Mouse (Mus musculus): ENCODE results near the gene Gm4871. TPM values are rescaled to one million over a fixed set of nuclear protein-coding genes. Genes with fewer than 3 reads are reported as not detected.
A peak's percentile ranks its signal among the peaks of the same experiment; 100 is the strongest.

The Gm4871 gene
- polyA plus RNA-seq, 1 experiment from 2014 or later = not detected

DNA sequence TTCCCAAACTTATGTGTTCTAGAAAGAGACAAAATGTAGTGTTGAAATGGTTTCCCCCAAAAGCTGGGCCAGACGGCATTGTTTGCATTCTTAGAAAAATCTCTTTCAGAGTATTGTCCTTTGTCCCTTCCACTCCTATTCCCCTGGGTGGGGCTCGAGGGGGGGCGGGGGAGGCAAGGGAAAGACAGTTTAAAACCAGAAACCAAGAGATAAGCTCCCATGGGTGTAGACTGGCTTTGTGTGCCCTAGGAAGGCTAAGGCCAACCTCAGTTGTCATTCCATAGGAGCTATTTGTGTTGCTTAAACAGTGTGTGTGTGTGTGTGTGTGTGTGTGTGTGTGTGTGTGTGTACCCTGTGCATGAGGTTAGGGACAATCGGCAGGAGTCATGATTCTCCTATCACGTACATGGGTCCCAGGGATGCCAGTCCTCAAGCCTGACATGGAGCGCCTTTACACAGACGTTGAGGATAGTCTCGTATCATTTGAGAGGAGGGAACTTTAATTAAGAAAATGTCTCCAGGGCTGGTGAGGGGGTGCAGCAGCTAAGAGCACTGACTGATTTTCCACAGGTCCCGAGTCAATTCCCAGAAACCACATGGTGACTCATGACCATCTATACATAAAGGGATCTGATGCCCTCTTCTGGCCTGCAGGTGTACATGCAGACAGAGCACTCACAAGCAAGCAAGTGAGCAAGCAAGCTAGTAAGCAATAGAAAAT is 44.1 kb downstream of the Gm4871 start:
- WGBS = 45% methylated on average over 9 of the region's 9 CpGs
- Histone ChIP-seq H3K9ac (no peak overlapping the region), H3K4me2 (replicated peaks) (no peak overlapping the region), H3K4me1 (replicated peaks) (no peaks in the 10 kb centered on the region), H3K27ac (no peak overlapping the region), H3K9me3 (no peaks in the 10 kb centered on the region), H3K36me3 (no peaks in the 10 kb centered on the region), H3K27me3 (replicated peaks) (no peaks in the 10 kb centered on the region), H3K4me3 (replicated peaks) (no peak overlapping the region)
- peak; percentile 84 for ATAC-seq

DNA sequence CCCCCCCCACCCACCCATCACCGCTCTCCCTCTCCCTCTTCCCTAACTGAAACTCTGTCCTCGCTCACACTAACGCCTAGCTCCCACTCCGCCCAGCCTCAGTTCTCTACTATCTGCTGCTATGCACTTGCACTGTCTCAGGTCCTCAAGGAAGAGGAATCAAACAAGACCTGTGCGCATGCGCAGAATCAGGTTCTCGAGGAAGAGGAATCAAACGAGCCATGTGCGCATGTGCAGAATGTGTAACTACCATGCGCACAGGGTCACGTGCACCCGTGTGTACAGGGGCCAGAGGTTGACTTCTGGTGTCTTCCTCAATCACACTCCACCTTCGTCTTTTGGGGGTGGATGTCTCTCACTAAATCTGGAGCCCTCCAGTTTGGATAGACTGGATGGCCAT is 45.0 kb downstream of the Gm4871 start:
- ATAC-seq = no peak
- H3K9me3 ChIP-seq = no peaks in the 10 kb centered on the region
- WGBS = 90% methylated on average over 13 of the region's 13 CpGs
- H3K36me3 ChIP-seq = no peaks in the 10 kb centered on the region
- H3K9ac ChIP-seq = no peak overlapping the region
- no peak overlapping the region for H3K4me2 ChIP-seq (replicated peaks)
- no peaks in the 10 kb centered on the region for H3K27me3 ChIP-seq (replicated peaks)
- H3K4me1 ChIP-seq (replicated peaks) = no peaks in the 10 kb centered on the region
- H3K4me3 ChIP-seq (replicated peaks) = no peak overlapping the region
- H3K27ac ChIP-seq = no peak overlapping the region

DNA sequence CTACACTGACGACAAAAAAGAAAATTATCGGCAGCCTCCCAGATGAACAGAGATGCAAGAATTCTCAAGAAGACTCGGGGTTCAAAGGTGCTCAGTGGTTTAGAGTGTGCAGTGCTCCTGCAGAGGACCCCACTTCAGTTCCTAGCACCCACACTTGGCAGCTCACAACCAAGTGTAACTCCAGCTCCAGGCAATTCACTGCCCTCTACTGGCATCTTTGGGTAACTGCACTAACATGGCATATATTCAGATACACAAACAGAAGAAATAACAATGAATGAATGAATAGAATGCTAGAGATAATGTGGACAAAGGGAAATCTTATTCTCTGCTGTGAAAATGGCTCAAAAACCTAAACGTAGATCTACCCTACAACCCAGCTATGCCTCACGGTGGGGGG is 47.7 kb downstream of the Gm4871 start:
- H3K27ac ChIP-seq = no peak overlapping the region
- no peak overlapping the region for H3K9ac ChIP-seq
- H3K4me1 ChIP-seq (replicated peaks) = no peaks in the 10 kb centered on the region
- ATAC-seq = no peak
- no peaks in the 10 kb centered on the region for H3K27me3 ChIP-seq (replicated peaks)
- no peaks in the 10 kb centered on the region for H3K36me3 ChIP-seq
- WGBS = 93% methylated on average over 5 of the region's 5 CpGs
- no peak overlapping the region for H3K4me3 ChIP-seq (replicated peaks)
- H3K4me2 ChIP-seq (replicated peaks) = no peak overlapping the region
- H3K9me3 ChIP-seq = no peaks in the 10 kb centered on the region

DNA sequence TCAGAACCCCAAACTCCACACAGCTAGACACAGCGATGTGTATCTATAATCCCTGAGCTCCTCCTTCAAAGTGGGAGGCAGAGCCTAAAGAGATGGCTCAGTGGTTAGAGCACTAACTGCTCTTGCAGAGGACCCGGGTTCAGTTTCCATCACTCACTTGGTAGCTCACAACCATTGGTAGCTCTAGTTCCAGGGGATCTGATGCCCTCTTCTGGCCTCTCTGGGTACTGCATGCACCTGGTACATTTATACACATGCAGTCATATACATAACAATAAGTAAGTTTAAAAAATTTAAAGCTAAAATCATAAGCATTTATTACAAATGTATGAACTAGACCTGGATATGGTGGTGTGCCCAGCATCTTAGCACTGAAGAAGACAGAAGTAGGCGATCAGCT is 49.3 kb downstream of the Gm4871 start:
- H3K27ac ChIP-seq = no peak overlapping the region
- no peaks in the 10 kb centered on the region for H3K4me1 ChIP-seq (replicated peaks)
- ATAC-seq = no peak
- H3K27me3 ChIP-seq (replicated peaks) = no peaks in the 10 kb centered on the region
- WGBS = 92% methylated on average over 3 of the region's 3 CpGs
- H3K4me2 ChIP-seq (replicated peaks) = no peak overlapping the region
- no peaks in the 10 kb centered on the region for H3K36me3 ChIP-seq
- no peak overlapping the region for H3K9ac ChIP-seq
- no peaks in the 10 kb centered on the region for H3K9me3 ChIP-seq
- no peak overlapping the region for H3K4me3 ChIP-seq (replicated peaks)

Other genes starting within 250 kb of the Gm4871 start
- 10.7 and 11.5 TPM in 2 replicates for gene Smurf1, start 66.9 kb downstream of the Gm4871 start, polyA plus RNA-seq (2015; fragmentation: Nextera tagmentation; extraction: Ambion mirVana)
- gene 1700018F24Rik, start 10.2 kb upstream of the Gm4871 start, polyA plus RNA-seq (2015; fragmentation: Nextera tagmentation; extraction: Ambion mirVana) = not detected in 2 replicates
- 130 and 134 TPM in 2 replicates for gene Arpc1a, start 51.1 kb upstream of the Gm4871 start, polyA plus RNA-seq (2015; fragmentation: Nextera tagmentation; extraction: Ambion mirVana)
- gene Kpna7, start 51.3 kb upstream of the Gm4871 start, polyA plus RNA-seq (2015; fragmentation: Nextera tagmentation; extraction: Ambion mirVana) = 0.21 and 0.38 TPM in 2 replicates
- 554 and 591 TPM in 2 replicates for gene Arpc1b, start 81.5 kb upstream of the Gm4871 start, polyA plus RNA-seq (2015; fragmentation: Nextera tagmentation; extraction: Ambion mirVana)
- 77.0 and 87.1 TPM in 2 replicates for gene Pdap1, start 107.5 kb upstream of the Gm4871 start, polyA plus RNA-seq (2015; fragmentation: Nextera tagmentation; extraction: Ambion mirVana)
- 176 and 185 TPM in 2 replicates for gene Bud31, start 107.6 kb upstream of the Gm4871 start, polyA plus RNA-seq (2015; fragmentation: Nextera tagmentation; extraction: Ambion mirVana)
- 13.6 and 14.2 TPM in 2 replicates for gene Ptcd1, start 134.4 kb upstream of the Gm4871 start, polyA plus RNA-seq (2015; fragmentation: Nextera tagmentation; extraction: Ambion mirVana)
- 43.1 and 47.1 TPM in 2 replicates for gene Cpsf4, start 134.5 kb upstream of the Gm4871 start, polyA plus RNA-seq (2015; fragmentation: Nextera tagmentation; extraction: Ambion mirVana)
- gene Atp5j2, start 159.3 kb upstream of the Gm4871 start, polyA plus RNA-seq (2015; fragmentation: Nextera tagmentation; extraction: Ambion mirVana) = 899 and 947 TPM in 2 replicates
- 7.8 and 9.5 TPM in 2 replicates for gene Zkscan14, start 169.1 kb upstream of the Gm4871 start, polyA plus RNA-seq (2015; fragmentation: Nextera tagmentation; extraction: Ambion mirVana)
- 9.7 and 10.3 TPM in 2 replicates for gene Zkscan5, start 171.8 kb upstream of the Gm4871 start, polyA plus RNA-seq (2015; fragmentation: Nextera tagmentation; extraction: Ambion mirVana)
- 33.1 and 38.6 TPM in 2 replicates for gene Zfp655, start 199.0 kb upstream of the Gm4871 start, polyA plus RNA-seq (2015; fragmentation: Nextera tagmentation; extraction: Ambion mirVana)
- gene Zscan25, start 247.7 kb upstream of the Gm4871 start, polyA plus RNA-seq (2015; fragmentation: Nextera tagmentation; extraction: Ambion mirVana) = 0.36 and 0.49 TPM in 2 replicates

Measured in intestine, embryonic 15.5 days (tissue).